Mouse (Mus musculus): ENCODE measurements at regions not wholly inside any gene's neighbourhood (a gene's known extent, or its start where the extent isn't known, plus 50 kb on each side); places are given as distances from the start of the nearest gene placed in this dataset.
"Not testable (repeated sequence)": the region's sequence is repeated elsewhere in the genome, so short reads cannot be mapped to it uniquely, and the experiment has no call there.

GRCm38 (mm10) chr8:35157711-35158110 lies 607.9 kb upstream of the Gm19410 start:
- no peak overlapping the region for H3K27ac ChIP-seq (ENCODE audit: low read depth)
- H3K4me3 ChIP-seq (ENCODE audit: low read depth, low read length) = no peak overlapping the region
- no peak for ATAC-seq (ENCODE audit: insufficient read depth, low read depth)
- 83% methylated on average over 6 of the region's 6 CpGs for WGBS
- H3K9me3 ChIP-seq (replicated peaks; ENCODE audit: control insufficient read depth, low read length) = no peaks in the 10 kb centered on the region
- no peaks in the 10 kb centered on the region for H3K36me3 ChIP-seq (replicated peaks; ENCODE audit: control insufficient read depth, insufficient read depth, low read length)
- no peaks in the 10 kb centered on the region for H3K4me1 ChIP-seq (ENCODE audit: control insufficient read depth, insufficient read depth)
- H3K27me3 ChIP-seq (ENCODE audit: control insufficient read depth, insufficient read depth, low read length) = no peaks in the 10 kb centered on the region
- no peak for TF ChIP-seq EP300 (IDR thresholded peaks at IDR 0.05; ENCODE audit: low read depth)
- no peak for TF ChIP-seq CTCF (IDR thresholded peaks at IDR 0.05; ENCODE audit: low read depth)
- no peak for DNase-seq (ENCODE audit: low spot score)
- H3K4me2 ChIP-seq (ENCODE audit: low read depth, low read length) = no peak overlapping the region
- H3K9ac ChIP-seq (replicated peaks; ENCODE audit: low read depth, low read length) = no peak overlapping the region

GRCm38 (mm10) chr8:35159329-35159728 lies 606.3 kb upstream of the Gm19410 start:
- 19% methylated on average over 12 of the region's 12 CpGs for WGBS
- 0 out of 2 replicates have a peak, but pooled peaks have one; percentile 36 for ATAC-seq (ENCODE audit: insufficient read depth, low read depth)

GRCm38 (mm10) chr8:35160230-35160629 lies 605.4 kb upstream of the Gm19410 start:
- H3K36me3 ChIP-seq (replicated peaks; ENCODE audit: control insufficient read depth, insufficient read depth, low read length) = no peaks in the 10 kb centered on the region
- ATAC-seq (ENCODE audit: insufficient read depth, low read depth) (no peak), DNase-seq (ENCODE audit: low spot score) (no peak)
- no peak overlapping the region for H3K27ac ChIP-seq (ENCODE audit: low read depth)
- no peaks in the 10 kb centered on the region for H3K27me3 ChIP-seq (ENCODE audit: control insufficient read depth, insufficient read depth, low read length)
- H3K4me1 ChIP-seq (ENCODE audit: control insufficient read depth, insufficient read depth) = no peaks in the 10 kb centered on the region
- no peak overlapping the region for H3K4me2 ChIP-seq (ENCODE audit: low read depth, low read length)
- no peak overlapping the region for H3K4me3 ChIP-seq (ENCODE audit: low read depth, low read length)
- no peak overlapping the region for H3K9ac ChIP-seq (replicated peaks; ENCODE audit: low read depth, low read length)
- TF ChIP-seq EP300 (IDR thresholded peaks at IDR 0.05; ENCODE audit: low read depth) = no peak
- no peak for TF ChIP-seq CTCF (IDR thresholded peaks at IDR 0.05; ENCODE audit: low read depth)
- 84% methylated on average over 12 of the region's 12 CpGs for WGBS
- H3K9me3 ChIP-seq (replicated peaks; ENCODE audit: control insufficient read depth, low read length) = no peaks in the 10 kb centered on the region

More at GRCm38 (mm10) chr8:35159329-35159728, 606.3 kb upstream of the Gm19410 start:
- Histone ChIP-seq H3K9me3 (replicated peaks; ENCODE audit: control insufficient read depth, low read length) (no peaks in the 10 kb centered on the region), H3K4me3 (ENCODE audit: low read depth, low read length) (no peak overlapping the region), H3K36me3 (replicated peaks; ENCODE audit: control insufficient read depth, insufficient read depth, low read length) (no peaks in the 10 kb centered on the region), H3K4me1 (ENCODE audit: control insufficient read depth, insufficient read depth) (no peaks in the 10 kb centered on the region), H3K27ac (ENCODE audit: low read depth) (no peak overlapping the region), H3K4me2 (ENCODE audit: low read depth, low read length) (peak overlapping the region; percentile 44), H3K9ac (replicated peaks; ENCODE audit: low read depth, low read length) (no peak overlapping the region), H3K27me3 (ENCODE audit: control insufficient read depth, insufficient read depth, low read length) (no peaks in the 10 kb centered on the region)
- DNase-seq (ENCODE audit: low spot score) = peak; percentile 77
- TF ChIP-seq EP300 (IDR thresholded peaks at IDR 0.05; ENCODE audit: low read depth) = no peak
- peak; percentile 99 for TF ChIP-seq CTCF (IDR thresholded peaks at IDR 0.05; ENCODE audit: low read depth)

GRCm38 (mm10) chr8:35162166-35162565 lies 603.4 kb upstream of the Gm19410 start:
- not testable (repeated sequence) for H3K27ac ChIP-seq (ENCODE audit: low read depth); ATAC-seq (ENCODE audit: insufficient read depth, low read depth); H3K9me3 ChIP-seq (replicated peaks; ENCODE audit: control insufficient read depth, low read length); DNase-seq (ENCODE audit: low spot score); H3K27me3 ChIP-seq (ENCODE audit: control insufficient read depth, insufficient read depth, low read length); H3K36me3 ChIP-seq (replicated peaks; ENCODE audit: control insufficient read depth, insufficient read depth, low read length); H3K4me3 ChIP-seq (ENCODE audit: low read depth, low read length); H3K9ac ChIP-seq (replicated peaks; ENCODE audit: low read depth, low read length); H3K4me2 ChIP-seq (ENCODE audit: low read depth, low read length); H3K4me1 ChIP-seq (ENCODE audit: control insufficient read depth, insufficient read depth)
- WGBS = 84% methylated on average over 4 of the region's 4 CpGs

GRCm38 (mm10) chr8:35166611-35167010 lies 599.0 kb upstream of the Gm19410 start:
- WGBS = 80% methylated on average over 6 of the region's 6 CpGs
- no peaks in the 10 kb centered on the region for H3K27me3 ChIP-seq (ENCODE audit: control insufficient read depth, insufficient read depth, low read length)
- TF ChIP-seq EP300 (IDR thresholded peaks at IDR 0.05; ENCODE audit: low read depth) (no peak), CTCF (IDR thresholded peaks at IDR 0.05; ENCODE audit: low read depth) (no peak)
- no peaks in the 10 kb centered on the region for H3K9me3 ChIP-seq (replicated peaks; ENCODE audit: control insufficient read depth, low read length)
- H3K4me2 ChIP-seq (ENCODE audit: low read depth, low read length) = no peak overlapping the region
- H3K27ac ChIP-seq (ENCODE audit: low read depth) = no peak overlapping the region
- DNase-seq (ENCODE audit: low spot score) (no peak), ATAC-seq (ENCODE audit: insufficient read depth, low read depth) (no peak)
- H3K36me3 ChIP-seq (replicated peaks; ENCODE audit: control insufficient read depth, insufficient read depth, low read length) = no peaks in the 10 kb centered on the region
- no peaks in the 10 kb centered on the region for H3K4me1 ChIP-seq (ENCODE audit: control insufficient read depth, insufficient read depth)
- no peak overlapping the region for H3K4me3 ChIP-seq (ENCODE audit: low read depth, low read length)
- H3K9ac ChIP-seq (replicated peaks; ENCODE audit: low read depth, low read length) = no peak overlapping the region

GRCm38 (mm10) chr8:35171536-35172310 lies 593.9 kb upstream of the Gm19410 start:
- Histone ChIP-seq H3K4me2 (ENCODE audit: low read depth, low read length) (no peak overlapping the region), H3K27ac (ENCODE audit: low read depth) (no peak overlapping the region), H3K4me3 (ENCODE audit: low read depth, low read length) (no peak overlapping the region), H3K9me3 (replicated peaks; ENCODE audit: control insufficient read depth, low read length) (no peaks in the 10 kb centered on the region), H3K27me3 (ENCODE audit: control insufficient read depth, insufficient read depth, low read length) (no peaks in the 10 kb centered on the region), H3K4me1 (ENCODE audit: control insufficient read depth, insufficient read depth) (no peaks in the 10 kb centered on the region), H3K9ac (replicated peaks; ENCODE audit: low read depth, low read length) (no peak overlapping the region), H3K36me3 (replicated peaks; ENCODE audit: control insufficient read depth, insufficient read depth, low read length) (no peaks in the 10 kb centered on the region)
- DNase-seq (ENCODE audit: low spot score) = no peak
- no peak for ATAC-seq (ENCODE audit: insufficient read depth, low read depth)
- WGBS = 84% methylated on average over 13 of the region's 13 CpGs
- TF ChIP-seq EP300 (IDR thresholded peaks at IDR 0.05; ENCODE audit: low read depth) (no peak), CTCF (IDR thresholded peaks at IDR 0.05; ENCODE audit: low read depth) (no peak)
